Mouse (Mus musculus): Measurements from ENCODE around the gene Prkaa2.
"Not testable (repeated sequence)": the region's sequence is repeated elsewhere in the genome, so short reads cannot be mapped to it uniquely, and the experiment has no call there.

Prkaa2 gene

DNA sequence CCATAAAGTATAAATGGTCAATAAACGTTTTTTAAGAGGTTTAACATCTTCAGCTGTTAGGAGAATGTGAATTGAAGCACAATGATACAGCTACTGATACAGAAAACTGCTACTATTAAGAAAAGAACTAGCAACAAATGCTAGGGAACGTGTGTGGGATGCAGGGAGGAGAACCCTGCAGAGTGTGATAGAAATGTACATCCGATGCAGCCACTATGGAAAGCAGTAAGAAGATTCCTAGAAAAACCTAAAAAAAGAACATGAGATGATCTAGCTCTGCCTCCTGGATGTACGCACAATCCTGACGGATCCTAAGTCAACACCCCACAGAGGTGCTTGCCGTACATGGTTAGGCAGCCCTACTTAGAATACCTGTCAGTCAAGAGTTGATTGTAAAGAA lies 82.4 kb downstream of the Prkaa2 start:
- no peak for DNase-seq (ENCODE audit: low read depth, low spot score)

DNA sequence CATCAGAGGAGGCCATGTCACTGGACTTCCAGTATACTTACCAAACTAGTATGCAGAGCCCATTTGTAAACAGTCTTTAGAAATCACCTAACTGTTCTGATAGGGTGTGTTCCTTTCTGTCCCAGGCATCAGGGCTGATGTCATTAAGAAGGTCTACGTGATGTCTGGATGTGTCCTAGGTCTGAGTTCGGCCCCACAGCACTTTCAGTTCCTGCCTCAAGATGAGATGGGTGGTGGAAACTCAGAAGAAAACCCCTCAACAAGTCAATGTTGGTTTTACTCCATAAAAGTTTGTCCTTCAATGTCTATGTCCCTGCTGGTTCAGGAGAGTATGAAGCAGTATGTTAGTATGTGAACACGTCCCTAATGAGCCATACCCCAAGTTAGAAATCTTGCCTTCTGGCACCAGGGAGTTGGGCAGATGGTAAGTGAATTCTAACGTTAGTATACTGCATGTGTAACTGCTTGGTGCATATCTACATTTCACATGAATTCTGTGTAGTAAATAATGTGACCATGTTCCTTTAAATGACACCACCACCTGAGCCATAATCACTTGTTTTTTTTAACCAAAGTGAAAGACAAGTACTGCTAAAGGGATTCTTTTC lies 93.6 kb downstream of the Prkaa2 start:
- no peak for DNase-seq (ENCODE audit: low read depth, low spot score)

DNA sequence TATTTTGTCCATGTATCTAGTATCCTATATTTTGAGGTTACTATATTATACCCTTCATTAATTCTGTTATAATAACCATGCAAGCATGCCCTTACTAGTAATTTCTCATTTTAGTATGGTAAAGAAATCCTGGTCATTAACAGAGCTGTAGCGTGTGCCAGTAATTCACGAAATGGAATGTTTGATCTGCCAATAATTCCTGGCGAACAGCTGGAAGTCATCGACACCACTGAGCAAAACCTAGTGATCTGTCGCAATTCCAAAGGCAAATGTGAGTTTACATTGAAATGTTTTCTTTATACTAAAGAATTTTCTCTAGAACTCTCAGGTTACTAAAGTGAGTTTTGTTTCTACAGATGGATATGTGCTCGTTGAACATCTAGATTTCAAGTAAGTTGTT lies 94.2 kb downstream of the Prkaa2 start:
- DNase-seq (ENCODE audit: low read depth, low spot score) = no peak

DNA sequence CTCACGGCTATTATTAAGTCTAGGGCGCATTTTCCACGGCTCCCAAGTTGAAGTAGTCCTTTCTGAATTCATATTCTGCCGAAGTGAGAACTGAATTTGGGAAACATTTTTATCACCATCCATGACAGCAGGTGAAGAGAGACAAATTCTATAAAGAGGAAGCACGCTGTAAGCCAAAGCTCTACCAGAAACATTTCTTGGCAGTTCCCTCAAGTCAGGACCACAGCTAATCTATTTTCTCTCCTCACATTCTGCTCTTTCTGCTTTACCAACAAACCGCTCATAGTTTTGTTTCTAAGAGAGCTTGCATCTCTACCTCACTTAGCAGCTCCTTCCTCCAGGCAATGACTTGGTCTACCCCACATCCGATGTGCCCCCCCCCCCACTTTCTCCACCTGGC lies 96.0 kb downstream of the Prkaa2 start:
- no peak for DNase-seq (ENCODE audit: low read depth, low spot score)

DNA sequence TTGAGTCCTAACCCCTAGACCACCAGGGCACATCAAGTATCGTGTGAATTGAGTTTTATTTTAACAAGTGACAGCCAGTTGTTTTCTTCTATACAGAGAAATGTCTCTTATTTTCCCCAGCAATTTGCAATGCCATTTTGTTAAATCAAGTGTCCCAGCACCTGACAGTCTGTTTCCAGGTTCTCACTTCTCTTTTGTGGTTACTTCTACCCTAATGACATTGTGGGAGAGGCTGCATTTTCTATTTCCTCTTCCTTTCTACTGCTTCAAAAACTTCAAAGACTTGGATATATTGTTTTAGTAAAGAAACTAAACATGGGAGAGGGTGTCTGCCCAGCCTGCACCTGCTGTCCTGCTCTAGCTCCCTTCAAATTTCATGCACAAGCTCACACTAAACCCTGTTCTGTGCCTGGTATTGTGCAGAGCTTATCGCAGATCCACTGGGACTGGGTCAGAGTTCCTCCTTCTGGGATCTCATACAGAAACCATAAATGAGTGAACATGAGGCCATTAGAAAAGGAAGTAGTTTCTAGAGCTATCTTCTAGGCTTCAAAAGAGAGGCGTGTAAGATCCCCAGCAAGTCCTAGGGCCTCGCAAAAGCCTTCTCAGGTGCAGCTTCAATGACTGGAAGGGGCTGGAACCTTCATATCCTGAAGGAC lies 102.2 kb downstream of the Prkaa2 start:
- DNase-seq (ENCODE audit: low read depth, low spot score) = no peak

DNA sequence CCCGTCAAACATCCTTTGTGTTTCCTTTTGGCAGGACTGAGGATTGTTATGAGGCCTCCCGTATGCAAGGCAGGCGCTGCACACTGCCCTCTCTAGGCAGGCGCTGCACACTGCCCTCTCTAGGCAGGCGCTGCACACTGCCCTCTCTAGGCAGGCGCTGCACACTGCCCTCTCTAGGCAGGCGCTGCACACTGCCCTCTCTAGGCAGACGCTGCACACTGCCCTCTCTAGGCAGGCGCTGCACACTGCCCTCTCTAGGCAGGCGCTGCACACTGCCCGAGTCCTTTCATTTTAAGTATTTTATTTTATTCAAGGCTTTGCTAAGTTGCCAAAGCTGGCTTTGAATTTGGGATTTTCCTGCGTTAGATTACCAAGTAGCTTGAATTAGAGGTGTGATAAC lies 105.0 kb downstream of the Prkaa2 start:
- DNase-seq (ENCODE audit: low read depth, low spot score) = not testable (repeated sequence)

DNA sequence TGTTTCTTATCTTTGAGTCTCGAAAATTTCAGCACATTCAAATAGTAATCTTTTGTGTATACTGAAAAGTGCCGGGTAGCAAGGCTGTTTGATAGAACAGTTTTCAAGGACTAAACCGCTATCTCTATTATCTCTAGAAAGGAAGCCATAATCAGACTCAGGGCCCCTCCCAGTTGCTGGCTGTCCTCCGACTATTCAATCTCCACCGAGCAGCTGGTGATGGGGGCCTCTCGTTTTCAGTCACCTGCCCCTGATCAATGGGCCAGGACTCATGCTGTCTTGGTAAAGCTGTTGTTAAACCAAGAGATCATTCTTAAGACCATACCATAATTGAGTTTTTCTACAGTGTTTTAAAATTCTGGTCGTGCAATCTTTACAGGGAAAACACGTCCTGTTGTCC lies 105.6 kb downstream of the Prkaa2 start:
- DNase-seq (ENCODE audit: low read depth, low spot score) = no peak

DNA sequence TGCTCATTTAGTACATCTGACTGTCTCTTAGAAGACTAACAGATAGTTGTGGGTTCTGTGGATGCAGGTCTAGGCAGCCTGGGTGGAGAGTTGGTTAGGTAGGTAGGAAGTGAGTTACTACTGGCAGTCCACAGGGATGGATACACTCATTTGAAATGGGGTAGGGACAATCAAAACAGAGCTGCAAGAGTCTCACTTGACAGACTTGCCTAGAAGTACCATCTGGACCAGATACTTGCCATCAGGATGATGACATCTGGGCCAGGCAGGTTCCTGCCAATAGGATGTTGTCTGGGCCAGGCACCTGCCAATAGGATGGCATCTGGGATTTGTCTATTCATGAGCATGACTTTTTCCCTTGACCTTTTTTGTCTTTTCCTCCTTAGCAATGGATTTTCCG lies 108.0 kb downstream of the Prkaa2 start:
- no peak for DNase-seq (ENCODE audit: low read depth, low spot score)

DNA sequence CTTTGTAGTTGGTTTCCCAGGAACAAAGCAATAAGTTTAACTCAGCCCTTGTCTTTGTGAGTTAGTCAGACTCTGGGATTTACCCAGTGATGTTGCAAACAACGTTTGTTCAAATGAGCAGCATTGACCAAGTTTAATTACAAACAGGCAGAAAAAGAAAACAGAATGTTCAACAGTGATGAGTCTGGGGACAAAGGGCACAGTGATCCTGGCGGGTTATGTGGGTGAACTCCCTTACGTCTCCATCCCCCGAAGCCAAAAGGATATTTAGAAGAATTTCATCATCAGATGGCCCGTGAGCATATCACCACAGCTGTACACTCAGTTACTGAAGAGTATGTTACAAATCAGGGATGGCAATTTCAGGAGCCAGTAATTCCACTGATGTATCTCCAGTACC lies 110.0 kb downstream of the Prkaa2 start:
- DNase-seq (ENCODE audit: low read depth, low spot score) = peak; percentile 47

DNA sequence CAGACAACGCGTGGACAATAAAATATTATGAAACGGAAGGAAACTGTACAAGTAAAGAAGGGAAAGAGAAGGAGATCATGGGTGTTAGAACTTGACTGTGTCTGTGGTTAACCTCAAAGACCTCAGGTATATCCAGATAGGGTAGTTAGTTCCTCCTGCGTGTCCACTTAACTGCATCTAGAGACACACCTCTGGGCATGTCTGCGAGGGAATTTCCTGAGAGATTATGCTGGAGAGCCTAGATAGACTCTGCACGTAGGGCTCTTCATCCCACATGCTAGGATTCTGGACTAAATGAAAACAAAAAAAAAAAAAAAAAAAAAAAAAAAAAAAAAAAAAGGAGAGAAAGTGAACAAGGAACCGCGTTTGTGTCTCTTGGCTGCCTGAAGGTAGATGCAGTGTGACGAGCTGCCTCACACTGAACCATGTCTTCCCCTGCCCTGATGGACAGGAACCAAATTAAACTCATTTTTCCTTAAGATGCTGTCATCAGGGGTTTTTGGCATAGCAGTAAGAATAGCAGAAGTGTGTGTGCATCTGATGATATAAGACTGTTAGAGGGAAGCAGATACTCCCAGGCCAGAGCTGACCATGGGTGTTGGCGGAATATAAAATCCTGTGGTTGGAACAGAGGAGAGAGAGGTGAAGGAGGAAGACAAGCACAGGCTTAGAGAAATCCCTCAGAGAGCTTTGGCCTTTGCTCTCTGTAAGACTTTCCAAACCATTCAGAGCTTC lies 116.4 kb downstream of the Prkaa2 start:
- no peak for DNase-seq (ENCODE audit: low read depth, low spot score)

DNA sequence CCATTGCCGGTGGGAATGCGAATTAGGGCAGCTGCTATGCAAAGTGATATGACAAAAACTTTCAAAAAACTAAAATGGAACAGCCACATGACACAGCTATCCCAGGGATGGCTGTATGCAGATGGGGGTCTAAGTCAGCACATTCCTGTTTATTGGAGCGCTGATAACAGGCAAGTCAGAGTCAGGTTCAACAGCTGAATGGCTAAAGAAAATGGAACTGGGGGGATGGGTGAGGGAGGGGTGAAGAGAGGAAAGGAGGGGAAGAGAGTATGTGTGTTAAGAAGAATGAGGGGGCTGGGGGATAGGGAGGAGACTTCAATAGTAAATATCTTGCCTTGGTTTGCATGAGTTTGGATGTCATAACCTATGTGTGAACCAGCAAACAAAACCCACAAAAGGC lies 117.4 kb downstream of the Prkaa2 start:
- DNase-seq (ENCODE audit: low read depth, low spot score) = no peak

DNA sequence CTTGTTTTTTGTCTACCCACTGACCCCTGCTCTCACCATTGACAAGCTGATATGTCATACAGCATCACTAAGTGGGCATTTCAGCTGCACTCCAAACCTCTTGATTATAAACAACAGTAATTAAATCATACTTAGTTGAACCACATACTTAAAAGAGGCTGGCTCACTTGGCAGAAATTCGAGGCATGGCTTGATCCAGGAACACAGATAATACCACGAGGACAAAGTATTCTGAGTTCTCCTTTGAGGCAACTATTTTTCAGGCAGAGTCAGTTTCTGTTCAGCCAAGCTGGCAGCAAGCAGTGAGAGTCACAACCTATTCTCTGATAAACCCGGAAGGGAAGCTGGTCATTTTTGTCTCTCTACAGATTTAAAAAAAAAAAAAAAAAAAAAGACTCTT lies 119.0 kb downstream of the Prkaa2 start:
- DNase-seq (ENCODE audit: low read depth, low spot score) = peak; percentile 25

DNA sequence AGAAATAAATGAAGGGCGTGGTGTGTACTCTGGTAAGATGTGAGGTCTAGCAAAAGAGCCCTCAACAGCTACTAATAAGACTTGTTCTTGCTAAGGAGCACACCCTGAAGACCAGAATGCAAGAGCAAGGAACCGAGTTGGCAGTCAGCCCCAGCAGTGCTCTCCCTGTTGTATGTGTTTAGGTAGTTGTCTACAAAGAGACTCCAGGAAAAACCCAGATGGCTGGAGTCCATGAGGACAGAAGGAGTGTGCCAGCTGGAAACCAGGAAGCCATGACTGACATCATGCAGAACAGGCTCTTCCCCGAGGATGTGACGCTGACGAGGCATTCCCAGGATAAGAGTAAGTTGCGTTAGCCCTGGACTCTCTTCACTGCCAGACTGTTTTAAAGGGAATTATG lies 119.7 kb downstream of the Prkaa2 start:
- DNase-seq (ENCODE audit: low read depth, low spot score) = peak; percentile 54

DNA sequence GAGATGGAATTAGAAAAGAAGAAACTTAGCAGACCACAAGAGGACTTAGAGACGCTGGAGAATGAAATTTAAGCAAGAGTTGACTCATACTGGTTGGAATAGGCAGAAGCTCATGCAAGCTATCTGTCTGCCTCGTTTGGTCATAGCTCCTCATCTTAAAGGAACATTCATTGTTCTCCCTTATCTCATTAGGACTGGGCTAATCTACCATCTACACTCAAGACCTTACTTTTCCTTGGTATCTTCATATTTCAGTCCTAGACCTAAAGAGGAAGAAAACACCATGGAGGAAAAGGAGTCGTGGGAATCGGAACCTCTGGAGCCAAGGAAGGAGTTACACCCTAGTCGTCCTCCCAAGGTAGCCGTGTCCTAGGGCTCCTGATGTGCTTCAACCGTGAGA lies 121.0 kb downstream of the Prkaa2 start:
- DNase-seq (ENCODE audit: low read depth, low spot score) = no peak

DNA sequence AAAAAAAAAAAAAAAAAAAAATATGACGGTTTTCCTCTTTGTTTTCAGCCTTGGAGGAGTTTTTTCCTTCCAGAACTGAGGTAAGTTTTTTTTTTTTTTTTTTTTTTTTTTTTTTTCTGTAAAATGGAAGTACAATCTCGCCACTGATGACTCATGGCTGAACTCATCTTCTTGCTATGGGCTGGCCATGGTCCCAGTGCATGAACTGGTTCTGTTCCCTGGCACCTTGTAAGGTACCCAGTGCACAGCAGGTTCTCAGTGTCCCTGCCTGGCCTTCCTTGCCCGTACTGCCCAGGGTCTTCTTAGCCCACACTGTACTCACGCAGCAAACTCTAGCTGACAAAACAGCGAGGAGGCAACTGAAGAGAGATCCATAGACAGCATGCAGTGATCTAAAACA lies 121.6 kb downstream of the Prkaa2 start:
- no peak for DNase-seq (ENCODE audit: low read depth, low spot score)

DNA sequence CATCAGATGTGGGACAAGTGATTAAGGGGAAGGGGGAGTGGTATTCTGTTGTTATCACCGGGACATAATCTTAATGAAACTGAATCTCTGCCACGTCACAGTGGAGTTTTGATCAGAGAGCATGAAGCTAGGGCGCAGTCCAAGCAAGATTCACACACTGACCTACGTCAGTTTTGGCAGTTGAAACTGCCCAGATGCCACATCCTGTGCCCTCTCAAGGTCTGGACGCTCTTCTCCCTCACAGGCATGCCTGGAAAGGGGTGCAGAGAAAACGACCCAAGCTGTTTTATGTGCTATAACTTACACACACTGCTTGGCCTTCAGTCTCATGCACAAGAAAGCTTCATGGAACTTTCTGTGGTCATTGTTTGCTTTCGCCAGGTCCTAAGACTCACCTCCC lies 122.1 kb downstream of the Prkaa2 start:
- no peak for DNase-seq (ENCODE audit: low read depth, low spot score)

DNA sequence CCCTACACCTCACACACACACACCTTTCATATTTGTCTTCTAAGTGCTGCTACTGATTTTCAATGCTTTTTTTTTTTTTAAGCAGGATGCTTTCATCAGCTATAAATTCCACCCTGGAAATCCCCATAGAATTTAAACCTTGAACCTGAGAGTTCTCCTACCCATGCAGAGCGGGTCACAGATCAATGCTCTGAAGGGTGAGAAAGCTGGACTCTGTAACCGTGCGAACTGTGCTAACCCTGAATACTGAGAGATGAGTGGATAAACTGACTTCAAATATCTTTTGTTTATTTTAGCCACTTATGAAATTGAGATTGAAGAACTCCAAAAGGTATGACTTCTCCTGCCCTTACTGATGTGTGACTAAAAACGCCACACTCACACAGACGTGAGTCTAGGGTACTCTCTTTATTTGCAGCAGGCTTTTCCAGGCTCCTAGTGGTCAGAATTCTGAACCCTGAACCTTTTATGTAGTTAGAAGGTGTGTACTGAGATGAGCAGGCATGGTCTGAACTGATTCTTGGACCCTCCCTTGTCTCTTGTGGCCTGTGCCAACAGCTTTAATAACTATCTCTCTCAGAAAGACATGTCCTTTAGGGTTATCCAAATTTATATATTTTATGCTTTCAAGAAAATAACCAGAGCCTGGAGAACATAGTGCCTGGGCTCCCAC lies 123.6 kb downstream of the Prkaa2 start:
- DNase-seq (ENCODE audit: low read depth, low spot score) = no peak

Data from skeletal muscle tissue, adult 2 months (tissue).